Mouse (Mus musculus): ENCODE data around the gene Bcar3.

- no peak for TF ChIP-seq CTCF (IDR thresholded peaks at IDR 0.05; ENCODE audit: borderline replicate concordance, control insufficient read depth, extremely low read depth, insufficient read depth, low read length, poor library complexity)
- no peak for TF ChIP-seq POLR2A (IDR thresholded peaks at IDR 0.05; ENCODE audit: control insufficient read depth, extremely low read depth, insufficient read depth, low read length, poor library complexity)
Measured at GRCm38 (mm10) chr3:122539961-122540690, 246.2 kb downstream of the Bcar3 start.
